22 mouse cellular contexts compared by ENCODE assay signal in genomic region chr14:33194241-33194640, GRCm38 (mm10). TPM values are rescaled to one million over a fixed set of nuclear protein-coding genes. Genes with fewer than 3 reads are reported as not detected.
DNase-seq lines count a peak whose midpoint lies in the region; ATAC-seq and TF ChIP-seq lines count a peak whose summit lies in the region.
"Had no signal": no experiment of that assay in that cellular context is flagged by ENCODE, and none has a peak within 500 bp of the region (broad histone marks: within the 10 kb centered on the region; RNA-seq: fewer than 3 reads in every experiment).

No protein-coding gene starts in this region.

- no peak for TF ChIP-seq CTCF in bone marrow, adult 2 months (IDR thresholded peaks at IDR 0.05; ENCODE audit: control insufficient read depth, insufficient read depth, low read length)
- TF ChIP-seq CTCF in forebrain, postnatal 0 days (IDR thresholded peaks at IDR 0.05; ENCODE audit: low read depth) = no peak

- no peaks in the 10 kb centered on the region for H3K9me3 ChIP-seq in liver, embryonic 15.5 days (replicated peaks)
- no peaks in the 10 kb centered on the region for H3K9me3 ChIP-seq in forebrain, postnatal 0 days (ENCODE audit: low read length)
- H3K9me3 ChIP-seq: forebrain, embryonic 10.5 days; heart, embryonic 10.5 days; intestine, embryonic 15.5 days; kidney, embryonic 15.5 days; neural tube, embryonic 12.5 days; stomach, embryonic 15.5 days had no signal

- WGBS in bone marrow, adult 2 months = 3% methylated on average over 3 of the region's 3 CpGs
- 16% methylated on average over 3 of the region's 3 CpGs for WGBS in liver, embryonic 15.5 days (ENCODE audit: insufficient replicate concordance)
- WGBS in forebrain, postnatal 0 days = 86% methylated on average over 3 of the region's 3 CpGs

- H3K36me3 ChIP-seq in liver, embryonic 15.5 days (replicated peaks) = no peaks in the 10 kb centered on the region
- no peaks in the 10 kb centered on the region for H3K36me3 ChIP-seq in forebrain, postnatal 0 days (ENCODE audit: insufficient read depth)
- H3K36me3 ChIP-seq: forebrain, embryonic 10.5 days; heart, embryonic 10.5 days; intestine, embryonic 15.5 days; kidney, embryonic 15.5 days; neural tube, embryonic 12.5 days; stomach, embryonic 15.5 days had no signal

- H3K27me3 ChIP-seq in liver, embryonic 15.5 days = no peaks in the 10 kb centered on the region
- no peaks in the 10 kb centered on the region for H3K27me3 ChIP-seq in forebrain, postnatal 0 days (ENCODE audit: insufficient read depth, low read length)
- H3K27me3 ChIP-seq: intestine, embryonic 15.5 days; kidney, embryonic 15.5 days; neural tube, embryonic 12.5 days had no signal

- H3K27ac ChIP-seq in bone marrow, adult 2 months (ENCODE audit: control insufficient read depth, insufficient read depth, low read depth, low read length, poor library complexity) = peak overlapping the region; percentile 90
- peak overlapping the region; percentile 57; the same call in 1 of the 2 replicates for H3K27ac ChIP-seq in liver, embryonic 15.5 days (replicated peaks)
- no peak overlapping the region for H3K27ac ChIP-seq in forebrain, postnatal 0 days (ENCODE audit: low read depth, low read length)
- H3K27ac ChIP-seq: forebrain, embryonic 10.5 days; heart, embryonic 10.5 days; hindbrain, embryonic 14.5 days; intestine, embryonic 15.5 days; kidney, embryonic 15.5 days; neural tube, embryonic 12.5 days; stomach, embryonic 15.5 days had no signal

- peaks cover 5% of the 10 kb centered on the region for H3K4me1 ChIP-seq in bone marrow, adult 2 months (ENCODE audit: control insufficient read depth, insufficient read depth, low read length)
- H3K4me1 ChIP-seq in liver, embryonic 15.5 days (replicated peaks) = no peaks in the 10 kb centered on the region
- H3K4me1 ChIP-seq in forebrain, postnatal 0 days (ENCODE audit: insufficient read depth) = no peaks in the 10 kb centered on the region
- H3K4me1 ChIP-seq: heart, embryonic 10.5 days; intestine, embryonic 15.5 days; kidney, embryonic 15.5 days; neural tube, embryonic 12.5 days; stomach, embryonic 15.5 days had no signal

- no peak overlapping the region for H3K9ac ChIP-seq in liver, embryonic 15.5 days
- no peak overlapping the region for H3K9ac ChIP-seq in forebrain, postnatal 0 days
- H3K9ac ChIP-seq: hindbrain, embryonic 14.5 days; intestine, embryonic 15.5 days; kidney, embryonic 15.5 days; neural tube, embryonic 12.5 days; stomach, embryonic 15.5 days had no signal

- TF ChIP-seq POLR2A in bone marrow, adult 2 months (IDR thresholded peaks at IDR 0.05; ENCODE audit: borderline replicate concordance, control insufficient read depth, low read depth, low read length) = no peak

- H3K4me3 ChIP-seq in bone marrow, adult 2 months (replicated peaks; ENCODE audit: control insufficient read depth, low read depth, low read length) = no peak overlapping the region
- no peak overlapping the region for H3K4me3 ChIP-seq in liver, embryonic 15.5 days (replicated peaks)
- H3K4me3 ChIP-seq in forebrain, postnatal 0 days (ENCODE audit: low read depth, low read length) = no peak overlapping the region
- H3K4me3 ChIP-seq: forebrain, embryonic 10.5 days; heart, embryonic 10.5 days; intestine, embryonic 15.5 days; kidney, embryonic 15.5 days; neural tube, embryonic 12.5 days; stomach, embryonic 15.5 days had no signal

- no peak overlapping the region; the same call in 1 of the 2 replicates for H3K4me2 ChIP-seq in liver, embryonic 15.5 days
- H3K4me2 ChIP-seq in forebrain, postnatal 0 days (ENCODE audit: low read depth) = no peak overlapping the region
- H3K4me2 ChIP-seq: hindbrain, embryonic 14.5 days; intestine, embryonic 15.5 days; kidney, embryonic 15.5 days; neural tube, embryonic 12.5 days; stomach, embryonic 15.5 days had no signal

- no peak for ATAC-seq in liver, embryonic 15.5 days (ENCODE audit: insufficient read depth)
- peak; percentile 45 for ATAC-seq in neutrophil, adult 5-6 weeks (ENCODE audit: extremely low read depth, insufficient number of reproducible peaks, low FRiP score, poor library complexity, severe bottlenecking)
- ATAC-seq in forebrain, postnatal 0 days = no peak
- ATAC-seq: intestine, embryonic 15.5 days had no signal

- peak; percentile 87 for DNase-seq in heart, adult 11 months
- DNase-seq in heart, postnatal 4 days = no peak
- DNase-seq in forebrain, postnatal 0 days = no peak
- no peak for DNase-seq in thymus, adult 18-20 months
- DNase-seq in urinary bladder, postnatal 10 days (ENCODE audit: low spot score) = no peak
- DNase-seq: adrenal gland, postnatal 14 days; cerebellum, adult 9-11 months; gastrocnemius, postnatal 25 days; heart, postnatal 10 days; lung, adult 18-20 months; right cerebral cortex, postnatal 4 days had no signal

RNA-seq across cellular contexts. Expression of gene Wdfy4, which starts 8.9 kb away (rescaled TPM):
- 1 to 10 TPM; 2.2 TPM for total RNA-seq in heart, postnatal 4 days (2021)
- 19.8 and 36.8 TPM in 2 replicates for polyA plus RNA-seq in bone marrow, adult 2 months (2011; ENCODE audit: insufficient read depth, insufficient read length, low replicate concordance, missing spikeins)
- 1.2 and 2.1 TPM in 2 replicates for polyA plus RNA-seq in liver, embryonic 15.5 days (2015; fragmentation: Nextera tagmentation; extraction: Ambion mirVana)
- 207 and 223 TPM in 2 replicates for total RNA-seq in neutrophil, adult 5-6 weeks (2017)
- total RNA-seq in forebrain, postnatal 0 days (2014; rRNA removed) = 0.52 and 0.54 TPM in 2 replicates
- 0.06 and 0.33 TPM in 2 replicates for polyA plus RNA-seq in forebrain, postnatal 0 days (2015; fragmentation: Nextera tagmentation; extraction: Ambion mirVana)

RNA-seq across cellular contexts. Expression of gene Arhgap22, which starts 19.6 kb away (rescaled TPM):
- total RNA-seq in heart, postnatal 4 days (2021) = 1 to 10 TPM; 2.1 to 3.0 TPM
- polyA plus RNA-seq in bone marrow, adult 2 months (2011; ENCODE audit: insufficient read depth, insufficient read length, low replicate concordance, missing spikeins) = 1.3 TPM in 1 of 2 replicates, not detected in the other
- 3.6 and 4.6 TPM in 2 replicates for polyA plus RNA-seq in liver, embryonic 15.5 days (2015; fragmentation: Nextera tagmentation; extraction: Ambion mirVana)
- total RNA-seq in neutrophil, adult 5-6 weeks (2017) = 0.35 TPM in 1 of 2 replicates, not detected in the other
- 1.8 and 3.3 TPM in 2 replicates for total RNA-seq in forebrain, postnatal 0 days (2014; rRNA removed)
- polyA plus RNA-seq in forebrain, postnatal 0 days (2015; fragmentation: Nextera tagmentation; extraction: Ambion mirVana) = 2.2 and 3.9 TPM in 2 replicates
- total RNA-seq: megakaryocyte-erythroid progenitor cell, adult 5-6 weeks had no signal

Comparison
In these comparisons a context has a peak if more than half of its experiments do, and no peak if none do; other contexts are left out.
1. RNA of gene Wdfy4, which starts 8.9 kb away (total RNA-seq): 207 to 223 TPM in neutrophil, adult 5-6 weeks; 2.2 TPM in heart, postnatal 4 days and 0.52 to 0.54 TPM in forebrain, postnatal 0 days; every median in the first group is over 10 times any median in the second.